Mouse (Mus musculus): Measurements from ENCODE around the gene Zg16.

Zg16 gene

DNA sequence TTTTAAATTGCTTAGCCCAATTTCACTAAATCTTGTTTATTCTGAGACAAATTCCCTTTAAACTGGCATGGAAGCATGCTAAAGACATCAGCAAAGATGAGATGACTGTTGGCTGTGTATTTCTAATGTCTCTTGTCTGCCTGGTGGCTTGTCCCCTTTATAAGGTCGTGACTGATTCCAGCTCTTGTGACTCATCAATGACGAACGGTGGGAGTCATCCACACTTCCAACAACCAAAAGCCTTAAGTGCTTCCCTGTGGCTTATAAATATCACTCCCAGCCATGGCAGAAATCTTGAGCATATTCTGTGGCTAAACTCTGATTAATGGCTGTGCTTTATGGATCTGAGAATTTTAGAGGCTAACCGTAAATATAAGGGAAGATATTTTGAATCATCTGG, 20.8 kb downstream of the Zg16 start:
- DNase-seq = no peak

DNA sequence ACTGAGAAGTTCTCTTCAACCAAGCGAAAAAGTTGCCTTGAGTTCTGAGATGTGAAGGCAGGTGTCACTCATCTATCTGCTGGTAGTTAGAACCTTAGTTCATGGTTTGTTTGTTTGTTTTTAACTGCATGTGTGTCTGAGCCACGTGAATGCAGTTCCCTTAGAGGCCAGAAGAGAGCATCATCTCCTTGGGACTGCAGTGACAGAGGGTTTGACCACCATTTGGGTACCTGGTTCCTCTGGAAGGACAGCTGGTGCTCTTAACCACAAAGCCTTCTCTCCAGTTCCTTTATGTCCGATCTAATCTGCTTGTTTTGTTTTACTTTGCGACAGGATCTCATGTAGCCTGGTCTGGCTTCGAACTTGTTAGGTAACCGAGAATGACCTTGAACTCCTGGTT, 21.6 kb downstream of the Zg16 start:
- no peak for DNase-seq

DNA sequence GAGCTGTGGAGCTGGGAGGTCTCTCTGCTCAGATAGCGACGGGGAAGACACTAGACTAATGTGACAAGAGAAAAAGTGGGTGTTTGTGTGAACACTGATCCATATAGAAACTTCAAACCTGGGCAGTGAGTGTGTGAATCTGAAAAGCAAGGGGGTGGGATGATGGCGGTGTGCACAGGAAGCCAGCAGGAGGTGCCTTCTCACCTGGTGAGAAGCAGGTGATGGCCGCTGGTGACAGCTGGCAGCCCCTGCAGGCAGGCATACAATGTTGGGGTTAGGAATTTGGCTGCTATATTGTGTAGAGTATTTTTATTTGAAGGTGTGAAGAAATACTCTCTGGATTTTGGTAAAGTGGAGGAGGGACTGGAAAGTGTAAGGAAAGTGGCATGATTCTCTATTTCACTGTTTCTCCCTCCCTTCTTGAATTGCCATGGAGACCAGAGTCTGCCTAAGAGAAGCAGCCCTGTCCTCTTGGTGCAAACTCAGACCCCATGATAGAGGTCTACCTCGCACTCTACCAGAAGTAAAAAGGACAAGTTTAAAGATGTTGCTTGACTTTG, 32.0 kb downstream of the Zg16 start:
- DNase-seq = no peak

DNA sequence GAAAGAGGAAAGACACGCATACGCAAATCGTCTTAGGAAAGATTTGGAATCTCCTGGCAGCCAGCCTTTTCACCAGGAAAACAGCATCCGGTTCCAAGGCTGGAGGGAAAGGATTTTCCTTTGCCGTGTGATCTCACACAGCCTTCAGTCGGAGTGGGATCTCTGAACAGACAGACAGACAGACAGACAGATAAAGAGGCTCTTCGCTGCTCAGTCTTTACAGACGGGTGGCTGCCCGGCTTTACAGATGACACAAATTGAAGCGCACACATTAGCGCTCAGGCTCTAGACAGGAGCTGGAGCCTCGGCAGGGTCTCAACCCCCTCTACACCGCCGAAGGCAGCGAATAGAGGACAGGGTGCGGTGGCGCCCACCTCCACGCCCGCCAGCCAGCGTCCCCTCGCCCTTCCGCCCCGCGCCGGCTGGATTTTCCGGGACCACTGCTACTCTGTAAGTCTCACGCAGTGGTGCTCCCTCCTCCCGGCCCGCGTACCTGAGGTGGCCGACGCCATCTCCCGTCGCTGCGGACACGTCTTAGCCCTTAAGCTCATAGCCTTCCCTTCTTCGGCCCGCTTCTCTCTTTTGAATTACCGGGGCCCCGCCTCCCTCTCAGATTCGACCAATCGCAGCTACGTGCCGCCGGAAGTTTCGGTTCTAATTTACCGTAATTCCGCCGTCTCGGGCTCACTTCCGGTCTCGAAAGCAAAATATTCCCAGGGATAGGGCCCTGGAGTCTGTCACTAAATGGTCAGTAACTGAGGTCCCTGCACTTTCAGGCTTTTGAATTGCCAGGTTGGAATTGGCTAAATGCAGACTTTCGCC, 45.1 kb downstream of the Zg16 start, which contains the start of gene Kif22:
Gene Kif22, minus strand, starts transcription at position 621 of the 822 bp plus-strand sequence.
- peak; percentile 94 for DNase-seq

DNA sequence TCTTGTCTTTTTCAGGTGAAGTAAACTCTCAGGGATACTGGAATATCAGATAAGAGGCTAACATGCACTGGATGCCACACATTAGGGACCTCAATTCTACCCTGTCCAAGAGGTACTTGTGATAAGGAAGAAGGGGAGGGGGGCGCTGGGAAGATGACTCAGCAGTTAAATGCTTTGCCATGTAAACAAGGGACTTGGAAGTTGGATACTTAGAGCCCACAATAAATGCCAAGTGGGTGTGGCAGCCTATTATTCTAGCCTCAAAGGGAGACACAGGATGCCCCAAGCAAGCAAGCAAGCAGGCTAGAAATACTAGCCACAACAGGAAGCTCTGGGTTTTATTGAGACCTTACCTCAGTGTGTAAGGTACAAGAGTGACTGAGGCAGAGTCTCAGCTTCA, 55.9 kb downstream of the Zg16 start:
- peak; percentile 34 for DNase-seq

DNA sequence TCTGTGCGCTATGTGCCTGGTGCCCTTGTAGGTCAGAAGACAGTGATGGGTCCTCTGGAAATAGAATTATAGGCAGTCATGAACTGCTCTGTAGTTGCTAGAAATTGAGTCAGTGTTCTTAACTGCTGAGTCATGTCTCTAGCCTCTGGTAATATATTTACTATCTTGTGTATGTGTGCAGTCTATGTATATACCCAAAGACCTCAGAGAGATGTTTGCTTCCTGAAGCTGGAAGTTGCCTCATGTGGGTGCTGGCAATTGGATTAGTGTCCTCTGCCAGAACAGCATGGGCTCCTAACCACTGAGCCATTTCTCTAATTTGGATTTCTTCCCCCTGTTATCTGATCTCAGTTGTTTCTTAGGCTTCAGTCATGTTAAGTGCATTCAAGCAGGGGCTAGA, 57.0 kb downstream of the Zg16 start:
- DNase-seq = no peak

DNA sequence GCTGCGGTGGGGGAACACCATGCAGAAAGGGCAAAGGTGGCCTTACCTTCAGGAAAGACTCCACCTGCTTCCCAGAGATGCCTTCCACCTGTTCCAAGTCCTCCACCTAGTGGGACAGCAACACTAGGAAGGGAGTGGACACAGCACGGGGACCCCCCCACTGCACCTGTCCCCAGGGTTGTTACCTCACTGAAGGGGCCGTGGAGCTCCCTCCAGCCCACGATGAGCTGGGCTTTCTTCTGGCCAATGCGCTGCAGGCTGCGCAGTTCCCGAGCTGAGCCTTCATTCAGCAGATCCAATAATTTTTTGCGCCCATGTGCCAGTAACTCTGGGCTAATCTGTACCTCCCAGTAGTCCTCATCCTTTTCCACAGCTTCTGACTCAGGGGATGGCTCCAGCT, 59.2 kb downstream of the Zg16 start:
- DNase-seq = no peak

DNA sequence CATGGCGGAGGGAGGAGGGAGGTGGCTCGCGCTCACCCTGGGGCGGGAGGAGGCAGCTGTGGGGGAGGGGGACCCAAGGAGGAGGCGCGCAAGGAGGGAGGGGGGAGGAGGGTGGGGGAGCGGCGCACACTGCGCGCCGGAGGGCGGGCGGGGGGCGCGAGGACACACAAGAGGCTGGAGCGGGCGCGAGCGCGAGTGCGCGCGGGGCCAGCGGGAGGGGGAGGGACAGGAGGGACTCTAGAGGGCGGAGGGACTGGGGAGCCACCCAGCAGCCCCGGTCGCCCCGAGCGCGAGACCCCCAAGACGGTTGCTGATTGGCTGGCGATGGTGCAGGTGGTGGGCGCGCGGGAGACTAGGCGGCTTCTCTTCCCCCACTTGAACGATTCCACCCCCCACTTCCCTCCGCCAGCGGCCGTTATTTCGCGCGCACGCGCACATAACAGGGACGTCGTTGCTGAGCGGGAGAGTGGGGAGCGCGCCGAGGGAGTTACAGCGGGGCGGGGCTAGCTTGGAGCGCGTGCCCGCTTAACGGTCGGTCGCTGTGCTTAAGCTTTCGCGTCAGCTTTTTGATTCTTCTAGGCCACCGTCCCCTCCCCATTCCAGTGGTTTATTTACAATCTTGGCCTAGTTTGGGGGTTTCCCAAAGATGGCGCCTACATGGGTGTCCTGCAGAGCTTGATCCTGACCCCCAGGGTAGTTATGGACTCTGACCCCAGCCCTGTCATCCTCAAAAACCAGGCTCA, 60.0 kb downstream of the Zg16 start, which contains the start of gene Maz:
Gene Maz, minus strand, starts transcription at position 54 of the 743 bp plus-strand sequence.
- peak; percentile 100 for DNase-seq

DNA sequence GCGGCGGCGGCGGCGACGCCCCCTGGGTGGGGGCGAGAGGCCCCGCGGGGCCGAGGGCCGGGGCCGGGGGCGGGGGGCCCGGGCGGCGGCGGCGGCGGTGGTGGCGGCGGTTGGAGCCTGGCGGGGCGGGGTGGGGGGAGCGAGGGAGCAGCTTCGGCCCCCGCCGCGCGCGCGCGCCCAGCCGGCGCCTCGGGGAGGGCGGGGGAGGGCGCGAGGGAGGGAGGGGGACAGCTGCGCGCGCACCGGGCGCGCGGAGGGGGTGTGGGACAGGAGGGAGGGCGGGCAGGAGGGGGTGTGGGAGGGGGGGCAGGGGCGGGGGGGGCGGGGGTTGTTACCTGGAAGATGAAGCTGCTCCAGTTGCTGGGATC, 60.5 kb downstream of the Zg16 start:
- no peak for DNase-seq

DNA sequence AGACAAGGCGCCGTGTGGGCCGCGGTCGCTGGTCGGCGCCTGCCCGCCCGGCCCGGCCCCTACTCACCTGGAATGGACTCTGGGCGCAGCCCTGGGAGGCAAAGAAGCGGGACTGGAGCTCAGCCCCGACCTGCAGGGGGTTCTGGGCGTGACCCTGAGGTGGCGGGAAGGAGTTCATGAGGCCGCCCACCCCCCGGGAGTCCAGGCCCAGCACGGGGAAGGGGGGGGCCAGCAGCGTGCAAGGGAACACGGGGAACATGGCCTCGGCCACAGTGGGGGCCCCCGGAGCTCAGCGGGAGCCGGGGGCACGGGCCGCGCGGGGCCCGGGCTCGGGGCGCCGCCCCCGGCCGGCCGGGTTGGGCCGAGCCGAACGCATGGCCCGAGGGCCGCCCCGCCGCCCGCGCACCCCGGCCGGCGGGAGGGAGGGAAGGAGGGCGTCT, 60.9 kb downstream of the Zg16 start:
- peak; percentile 78 for DNase-seq

DNA sequence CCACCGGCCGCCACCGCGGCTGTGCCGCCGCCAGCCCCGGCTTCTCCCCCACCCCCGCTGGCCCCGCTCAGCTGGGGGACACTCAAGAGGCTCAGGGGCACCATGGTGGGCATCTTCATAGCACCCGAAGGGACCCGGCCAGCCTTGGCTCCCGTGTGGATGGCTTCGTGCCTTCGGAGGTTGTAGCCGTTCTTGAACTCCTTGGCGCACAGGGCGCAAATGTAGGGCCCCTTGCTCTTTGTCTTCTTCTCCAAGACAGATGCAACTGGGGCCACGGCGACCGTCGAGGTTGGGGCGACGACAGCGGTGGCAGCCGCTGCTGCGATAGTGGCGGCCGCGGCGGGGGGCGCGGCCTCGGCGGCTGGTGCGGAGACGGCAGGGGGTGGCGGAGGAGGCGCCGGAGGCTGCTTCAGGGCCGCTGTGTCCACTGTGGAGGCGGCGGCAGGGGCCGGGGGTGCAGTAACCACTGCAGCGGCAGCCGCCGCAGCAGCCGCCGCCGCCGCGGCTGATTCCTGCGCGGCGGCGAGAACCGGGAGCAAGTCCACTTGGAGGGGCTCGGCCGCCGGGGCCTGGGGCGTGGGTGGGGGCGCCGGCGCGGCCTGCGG, 61.5 kb downstream of the Zg16 start:
- DNase-seq = peak; percentile 64

DNA sequence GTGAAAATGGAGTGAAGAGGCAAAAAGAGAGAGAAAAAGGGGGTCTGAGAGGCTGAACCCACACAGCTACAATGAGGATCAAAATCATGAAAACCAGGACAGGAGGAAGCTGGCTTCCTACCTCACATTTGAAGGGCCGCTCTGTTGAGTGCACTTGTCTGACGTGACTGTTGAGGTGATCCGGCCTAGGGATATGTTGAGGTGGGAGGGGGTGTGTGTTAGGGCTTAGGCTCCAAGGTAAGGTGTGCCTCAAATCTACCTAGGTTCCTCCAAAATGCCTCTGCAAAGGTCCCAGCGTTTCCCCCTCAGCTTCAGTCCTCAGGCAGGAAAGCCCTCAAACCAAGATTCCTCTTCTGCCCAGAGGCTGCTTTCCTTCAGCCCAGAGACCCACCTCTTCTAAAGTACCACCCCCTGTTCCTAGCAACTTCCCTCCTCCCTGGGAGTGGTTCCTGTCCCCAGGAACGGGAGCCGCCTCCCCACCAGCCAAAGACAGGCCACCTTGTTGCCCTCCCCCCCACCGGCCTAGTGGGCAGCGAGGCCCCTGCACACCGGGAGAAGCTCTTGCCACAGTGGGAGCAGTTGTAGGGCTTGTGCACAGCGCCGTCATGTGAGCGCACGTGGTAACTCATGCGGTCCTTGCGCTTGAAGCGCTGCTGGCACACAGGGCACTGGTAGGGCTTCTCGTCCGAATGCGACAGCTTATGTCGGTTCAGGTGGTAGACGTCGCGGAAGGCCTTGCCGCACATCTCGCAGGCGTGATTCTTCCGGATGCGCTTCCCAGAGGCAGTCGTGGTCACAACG, 62.2 kb downstream of the Zg16 start:
- peak; percentile 91 for DNase-seq

DNA sequence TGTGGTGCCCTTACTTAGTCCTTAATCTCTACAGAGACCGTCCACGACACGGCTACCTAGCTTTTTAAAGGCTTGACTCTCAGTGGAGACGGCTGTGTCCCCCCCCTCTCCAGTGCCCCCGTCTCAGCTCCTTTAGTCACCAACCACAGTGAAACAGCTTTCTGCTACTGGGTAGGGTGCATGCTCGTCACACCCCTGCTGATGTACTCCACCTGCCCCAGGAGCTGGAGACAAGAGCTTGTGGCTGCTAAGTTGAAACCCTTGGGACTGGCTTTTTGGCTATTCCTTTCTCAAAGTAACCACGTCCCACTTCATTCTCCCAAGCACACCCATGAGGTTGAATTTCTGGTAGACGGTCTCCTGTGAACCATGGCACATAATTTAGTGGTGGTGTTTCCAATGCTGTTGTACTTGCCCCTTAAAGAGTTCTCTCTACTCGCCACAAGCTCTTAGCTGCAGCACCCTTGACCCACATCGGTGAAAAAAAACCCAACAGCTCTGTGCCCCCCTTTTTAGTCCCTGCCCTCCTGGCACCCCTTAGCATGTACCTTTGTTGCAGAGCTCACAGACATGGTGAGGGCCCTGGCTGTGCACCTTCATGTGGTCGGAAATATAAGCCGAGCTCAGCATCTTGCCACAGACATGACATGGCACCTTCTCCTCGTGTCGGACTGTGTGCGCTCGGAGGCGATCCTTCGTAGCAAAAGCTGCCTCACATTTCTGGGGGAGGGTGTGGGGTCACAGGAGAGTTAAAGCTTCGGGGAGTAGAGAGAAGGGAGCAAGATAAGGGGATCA, 63.0 kb downstream of the Zg16 start:
- no peak for DNase-seq

DNA sequence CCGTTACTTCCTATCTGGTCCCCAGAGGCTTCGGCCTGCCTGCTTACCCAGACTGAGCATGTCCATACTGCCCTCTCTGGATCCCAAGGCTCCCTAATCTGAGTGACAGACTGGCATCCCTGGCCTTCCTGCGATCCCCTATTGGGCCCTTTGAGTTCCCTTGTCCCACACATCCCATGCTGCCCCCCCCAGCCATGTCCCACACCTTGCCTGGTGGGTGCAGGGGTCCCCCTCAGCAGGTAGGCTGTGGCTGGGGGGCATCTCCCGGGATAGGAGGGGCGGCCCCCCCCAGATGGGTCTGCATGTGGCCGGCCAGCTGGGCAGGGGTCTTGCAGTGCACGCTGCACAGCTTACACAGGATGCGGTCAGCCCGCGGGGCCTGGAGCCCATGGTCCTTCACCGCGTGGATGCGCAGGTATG, 63.8 kb downstream of the Zg16 start:
- DNase-seq = no peak

DNA sequence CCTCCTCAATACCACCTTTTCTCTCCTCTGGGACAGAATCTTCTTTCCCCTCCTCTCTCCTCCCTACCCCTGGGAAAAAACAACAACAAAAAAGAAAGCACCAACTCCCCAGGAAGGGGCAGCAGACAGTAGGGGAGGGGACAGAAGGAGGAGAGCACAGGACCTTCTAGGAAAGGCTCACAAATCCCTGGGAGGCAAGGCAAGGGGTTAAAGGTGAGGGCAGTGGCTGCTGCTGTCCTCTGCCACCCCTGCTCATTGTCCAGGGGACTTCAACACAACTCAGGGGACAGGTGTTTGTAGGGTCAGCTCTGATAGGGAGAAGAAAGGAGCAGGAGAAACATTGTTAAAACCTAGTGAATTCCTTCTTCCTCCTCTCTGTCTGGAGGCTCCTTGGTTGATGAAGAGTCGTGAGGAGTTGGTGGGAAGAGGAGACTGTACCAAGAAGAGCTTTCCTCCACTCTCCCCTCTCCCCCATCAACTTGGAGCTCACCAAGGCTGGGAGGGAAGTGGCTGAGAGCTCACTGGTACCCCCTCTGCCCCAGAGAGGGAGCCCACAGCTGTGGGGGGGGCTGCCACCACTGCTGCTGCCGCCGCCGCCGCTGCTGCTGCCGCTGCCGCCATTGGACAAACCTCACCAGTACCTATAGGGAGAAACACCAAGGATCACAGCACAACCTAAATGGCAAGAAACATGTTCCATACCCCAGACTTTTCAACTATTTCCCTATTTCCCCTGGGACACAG, 64.4 kb downstream of the Zg16 start:
- no peak for DNase-seq

DNA sequence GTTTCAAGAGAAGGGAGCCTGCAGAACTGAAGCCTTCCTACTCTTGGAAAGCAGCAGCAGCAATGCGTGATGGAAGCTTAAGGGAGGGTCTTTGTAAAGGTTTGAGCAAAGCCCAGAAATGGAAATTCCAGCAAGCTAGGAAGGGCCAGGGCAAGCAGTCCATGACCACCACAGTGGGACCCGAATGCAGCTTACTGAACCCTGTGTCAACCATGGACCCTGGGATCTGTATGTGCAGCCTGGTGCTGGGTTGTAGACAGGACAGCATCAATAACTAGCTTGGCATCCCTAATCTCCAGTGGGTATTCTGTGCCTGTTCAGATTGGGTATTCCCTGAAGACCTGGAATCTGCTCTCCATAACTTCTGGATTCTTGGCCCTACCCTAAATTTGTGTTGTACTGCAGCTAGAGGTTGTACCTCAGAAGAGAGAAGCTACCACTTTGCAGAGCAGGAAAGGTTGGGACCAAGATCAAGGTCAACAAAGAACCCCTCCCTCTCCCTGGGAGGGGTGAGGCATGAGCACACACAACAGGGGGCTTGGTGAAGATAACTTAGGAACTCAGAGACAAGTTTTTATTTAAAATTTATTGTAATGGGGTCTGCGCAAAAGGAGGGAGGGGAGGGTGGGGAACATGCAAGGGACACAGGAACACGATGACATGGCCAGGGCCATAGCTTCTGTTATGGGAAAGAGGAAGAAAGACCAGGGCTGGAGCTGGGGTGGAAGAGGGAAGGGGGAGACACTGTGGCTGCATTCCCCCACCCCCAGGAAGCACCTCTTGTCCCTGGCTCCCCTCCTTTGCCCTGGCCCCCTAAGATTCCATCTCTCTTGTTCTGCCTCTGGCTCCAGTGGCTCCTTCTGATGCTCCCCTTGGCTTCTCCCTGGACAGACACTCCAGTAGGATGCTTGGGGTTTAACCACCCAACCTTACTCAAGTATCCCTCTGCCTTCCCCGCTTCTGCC, 65.3 kb downstream of the Zg16 start:
- no peak for DNase-seq

DNA sequence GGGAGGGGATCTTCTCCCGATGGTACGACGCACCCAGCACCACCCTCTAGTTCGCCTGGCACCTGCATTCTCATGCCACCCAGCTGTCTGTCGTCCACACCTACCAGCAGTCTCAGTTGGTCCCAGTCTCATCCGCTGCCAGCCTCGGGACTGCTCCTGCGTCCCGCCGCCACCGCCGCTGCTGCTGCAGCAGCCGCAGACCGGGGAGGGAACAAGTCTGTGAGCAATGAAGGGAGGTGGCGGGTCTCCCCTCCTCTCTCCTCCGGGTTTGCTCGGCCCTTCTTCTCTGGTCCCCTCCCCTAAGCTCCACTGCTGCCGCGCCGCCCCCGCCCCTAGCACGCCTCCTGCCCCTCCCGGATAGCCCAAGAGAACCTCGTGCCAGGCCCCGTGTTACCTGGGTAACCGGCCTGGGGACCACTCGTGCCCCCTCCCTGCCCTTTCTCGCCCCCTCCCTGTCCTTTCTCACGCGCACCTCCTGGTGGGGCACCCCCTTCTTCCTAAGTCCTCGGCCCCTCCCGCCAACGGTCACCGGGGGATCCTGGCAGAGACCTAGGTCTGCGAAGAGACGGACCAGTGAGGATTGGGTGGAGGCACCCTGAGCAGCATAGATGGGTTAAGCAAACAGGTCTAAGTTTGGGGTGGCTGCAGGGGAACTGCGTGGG, 66.1 kb downstream of the Zg16 start, which contains the start of the genes Gm42742 and Prrt2:
Gene Gm42742, minus strand, starts transcription at position 197 of the 662 bp plus-strand sequence.
Gene Prrt2, minus strand, starts transcription at position 311 of the 662 bp plus-strand sequence.
- DNase-seq = peak; percentile 69

DNA sequence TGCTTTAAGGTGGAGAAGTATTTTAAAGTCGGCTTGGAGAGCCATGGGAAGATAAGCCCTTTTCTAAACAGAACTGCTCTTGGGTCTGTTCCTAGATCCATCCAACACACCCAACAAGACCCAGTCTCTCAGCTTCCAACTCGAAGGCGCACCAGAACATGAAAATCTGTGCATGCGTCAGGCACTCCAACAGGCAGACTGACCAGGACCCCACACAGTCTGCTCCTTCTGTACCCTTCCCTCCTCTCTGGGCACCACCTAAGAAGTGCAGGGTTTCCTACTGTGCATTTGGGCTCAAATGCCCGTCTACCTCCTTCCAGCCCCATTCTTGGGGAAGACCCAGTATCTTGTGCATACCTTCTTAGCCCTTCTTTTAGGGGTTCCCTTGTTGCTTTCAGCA, 66.6 kb downstream of the Zg16 start:
- no peak for DNase-seq

DNA sequence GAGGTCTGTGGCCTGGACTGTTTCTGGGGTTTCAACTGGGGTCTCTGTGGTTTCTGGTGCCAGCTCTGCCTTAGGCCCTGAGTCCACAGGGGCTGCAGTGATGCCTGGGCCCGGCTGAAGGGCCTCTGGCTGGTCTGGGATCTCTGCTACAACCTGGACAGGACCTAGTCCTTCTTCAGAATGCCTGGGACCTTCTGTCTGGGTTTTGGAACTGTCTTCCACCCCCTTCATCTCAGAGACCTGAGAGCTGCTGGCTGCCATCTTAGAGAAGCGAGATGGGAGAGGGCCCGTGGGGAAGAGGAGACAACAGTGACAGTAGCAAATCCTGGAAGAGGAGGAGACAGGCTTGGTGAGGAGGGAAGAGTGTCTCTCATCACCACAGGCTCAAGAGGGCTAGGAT, 67.1 kb downstream of the Zg16 start:
- no peak for DNase-seq
